Comparison of ENCODE assay signal across 32 mouse cellular contexts in the genomic region with DNA sequence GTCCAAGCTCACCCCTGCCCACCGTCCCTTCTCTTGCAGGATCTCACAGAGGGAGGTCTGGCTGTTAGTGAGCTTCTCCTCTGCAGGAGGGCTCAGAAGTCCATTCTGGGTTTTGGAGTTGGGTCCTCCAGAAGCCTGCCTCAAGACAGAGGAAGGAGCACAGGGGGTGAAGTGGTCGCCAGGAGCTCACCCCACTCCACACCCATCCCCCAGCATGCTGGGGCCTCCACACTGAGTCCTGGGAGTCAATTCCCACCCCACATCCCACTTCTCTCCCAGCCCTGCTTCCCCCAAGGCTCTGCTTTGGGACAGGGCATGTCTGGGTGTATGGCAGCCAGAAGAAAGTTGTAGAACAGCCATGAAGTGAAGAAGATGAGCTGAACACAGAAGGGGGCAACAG.
"Had no signal": no experiment of that assay in that cellular context is flagged by ENCODE, and none has a peak within 500 bp of the region (broad histone marks: within the 10 kb centered on the region; RNA-seq: fewer than 3 reads in every experiment).

No protein-coding gene starts in this region.

- H3K4me1 ChIP-seq: limb, embryonic 10.5 days; limb, embryonic 12.5 days; limb, embryonic 13.5 days; limb, embryonic 15.5 days; liver, embryonic 12.5 days; liver, embryonic 13.5 days; liver, embryonic 15.5 days; lung, embryonic 15.5 days; midbrain, embryonic 10.5 days; midbrain, embryonic 12.5 days; midbrain, embryonic 13.5 days; midbrain, embryonic 15.5 days; neural tube, embryonic 12.5 days had no signal

- H3K4me2 ChIP-seq: limb, embryonic 12.5 days; limb, embryonic 13.5 days; limb, embryonic 15.5 days; liver, embryonic 11.5 days; liver, embryonic 12.5 days; liver, embryonic 13.5 days; liver, embryonic 15.5 days; lung, embryonic 14.5 days; lung, embryonic 15.5 days; midbrain, embryonic 11.5 days; midbrain, embryonic 12.5 days; midbrain, embryonic 13.5 days; midbrain, embryonic 15.5 days; neural tube, embryonic 12.5 days had no signal

- H3K27ac ChIP-seq: limb, embryonic 10.5 days; limb, embryonic 12.5 days; limb, embryonic 13.5 days; limb, embryonic 15.5 days; liver, embryonic 12.5 days; liver, embryonic 13.5 days; liver, embryonic 14.5 days; liver, embryonic 15.5 days; lung, embryonic 15.5 days; macrophage; midbrain, embryonic 10.5 days; midbrain, embryonic 12.5 days; midbrain, embryonic 13.5 days; midbrain, embryonic 15.5 days; neural tube, embryonic 12.5 days had no signal

- DNase-seq: left cerebral cortex, postnatal 4 days; liver; liver, embryonic 13.5 days; liver, postnatal 0 days; lung, adult 18-20 months; lung, adult 2 months; lung, embryonic 14.5 days; lung, postnatal 10 days; lung, postnatal 14 days; lung, postnatal 36 days; lung, postnatal 4 days; midbrain, embryonic 14.5 days had no signal

- ATAC-seq: liver, embryonic 12.5 days; liver, postnatal 0 days; lung, postnatal 0 days; midbrain, embryonic 13.5 days; midbrain, embryonic 15.5 days; midbrain, embryonic 16.5 days had no signal

- H3K9ac ChIP-seq: limb, embryonic 12.5 days; limb, embryonic 13.5 days; limb, embryonic 15.5 days; liver, embryonic 12.5 days; liver, embryonic 13.5 days; liver, embryonic 14.5 days; liver, embryonic 15.5 days; liver, postnatal 0 days; lung, embryonic 14.5 days; lung, embryonic 15.5 days; midbrain, embryonic 12.5 days; midbrain, embryonic 13.5 days; midbrain, embryonic 15.5 days; neural tube, embryonic 12.5 days had no signal

- H3K4me3 ChIP-seq: limb, embryonic 10.5 days; limb, embryonic 12.5 days; limb, embryonic 13.5 days; limb, embryonic 15.5 days; liver, embryonic 12.5 days; liver, embryonic 13.5 days; liver, embryonic 15.5 days; lung, embryonic 15.5 days; megakaryocyte, embryonic 14.5 days; midbrain, embryonic 10.5 days; midbrain, embryonic 12.5 days; midbrain, embryonic 13.5 days; midbrain, embryonic 15.5 days; myocyte; neural tube, embryonic 12.5 days had no signal

- H3K36me3 ChIP-seq: limb, embryonic 10.5 days; limb, embryonic 12.5 days; limb, embryonic 13.5 days; limb, embryonic 15.5 days; liver, embryonic 12.5 days; liver, embryonic 13.5 days; liver, embryonic 15.5 days; lung, embryonic 15.5 days; midbrain, embryonic 10.5 days; midbrain, embryonic 12.5 days; midbrain, embryonic 15.5 days; neural tube, embryonic 12.5 days had no signal

- H3K9me3 ChIP-seq: limb, embryonic 10.5 days; limb, embryonic 12.5 days; limb, embryonic 13.5 days; limb, embryonic 15.5 days; liver, embryonic 12.5 days; liver, embryonic 13.5 days; liver, embryonic 15.5 days; lung, embryonic 15.5 days; megakaryocyte, embryonic 14.5 days; midbrain, embryonic 10.5 days; midbrain, embryonic 12.5 days; midbrain, embryonic 13.5 days; midbrain, embryonic 15.5 days; neural tube, embryonic 12.5 days had no signal

- H3K27me3 ChIP-seq: limb, embryonic 12.5 days; limb, embryonic 13.5 days; limb, embryonic 15.5 days; liver, embryonic 12.5 days; liver, embryonic 13.5 days; liver, embryonic 15.5 days; lung, embryonic 15.5 days; megakaryocyte, embryonic 14.5 days; midbrain, embryonic 12.5 days; midbrain, embryonic 13.5 days; midbrain, embryonic 15.5 days; neural tube, embryonic 12.5 days had no signal
